Mouse (Mus musculus): Measurements from ENCODE around the gene Dnajb3.
"Not testable (repeated sequence)": the region's sequence is repeated elsewhere in the genome, so short reads cannot be mapped to it uniquely, and the experiment has no call there.

- not testable (repeated sequence) for TF ChIP-seq POLR2AphosphoS2 (IDR thresholded peaks at IDR 0.05; ENCODE audit: low read depth, low read length); EP300 (IDR thresholded peaks at IDR 0.05; ENCODE audit: low read length); CTCF (conservative IDR thresholded peaks at IDR 0.05 in 1 of 2, IDR thresholded peaks at IDR 0.05 in 1 of 2; ENCODE audit: low read depth in 2 of 2, low read length in 2 of 2); ZKSCAN1 (IDR thresholded peaks at IDR 0.05; ENCODE audit: borderline replicate concordance, low read depth, low read length); ZMIZ1 (IDR thresholded peaks at IDR 0.05; ENCODE audit: low read depth, low read length); POLR2A (IDR thresholded peaks at IDR 0.05; ENCODE audit: low read depth, low read length); ZC3H11A (IDR thresholded peaks at IDR 0.05; ENCODE audit: low read depth, low read length)
These were observed 17.5 kb upstream of the Dnajb3 start for GRCm38 (mm10) chr1:88223011-88223515.

Data from CH12.LX (cell line).